Mouse (Mus musculus) heart, postnatal 0 days (tissue): ENCODE data around the gene Gm49384.

Experiments used
- CTCF ChIP-seq: IDR thresholded peaks from 2 replicates; pipeline ENCODE4 v1.5.1; 2016; ENCODE audit warnings: antibody characterized with exemption, control low read depth, low read depth
- EP300 ChIP-seq: IDR thresholded peaks from 2 replicates; pipeline ENCODE4 v1.6.1; 2016; ENCODE audit warnings: antibody characterized with exemption, low read depth

DNA sequence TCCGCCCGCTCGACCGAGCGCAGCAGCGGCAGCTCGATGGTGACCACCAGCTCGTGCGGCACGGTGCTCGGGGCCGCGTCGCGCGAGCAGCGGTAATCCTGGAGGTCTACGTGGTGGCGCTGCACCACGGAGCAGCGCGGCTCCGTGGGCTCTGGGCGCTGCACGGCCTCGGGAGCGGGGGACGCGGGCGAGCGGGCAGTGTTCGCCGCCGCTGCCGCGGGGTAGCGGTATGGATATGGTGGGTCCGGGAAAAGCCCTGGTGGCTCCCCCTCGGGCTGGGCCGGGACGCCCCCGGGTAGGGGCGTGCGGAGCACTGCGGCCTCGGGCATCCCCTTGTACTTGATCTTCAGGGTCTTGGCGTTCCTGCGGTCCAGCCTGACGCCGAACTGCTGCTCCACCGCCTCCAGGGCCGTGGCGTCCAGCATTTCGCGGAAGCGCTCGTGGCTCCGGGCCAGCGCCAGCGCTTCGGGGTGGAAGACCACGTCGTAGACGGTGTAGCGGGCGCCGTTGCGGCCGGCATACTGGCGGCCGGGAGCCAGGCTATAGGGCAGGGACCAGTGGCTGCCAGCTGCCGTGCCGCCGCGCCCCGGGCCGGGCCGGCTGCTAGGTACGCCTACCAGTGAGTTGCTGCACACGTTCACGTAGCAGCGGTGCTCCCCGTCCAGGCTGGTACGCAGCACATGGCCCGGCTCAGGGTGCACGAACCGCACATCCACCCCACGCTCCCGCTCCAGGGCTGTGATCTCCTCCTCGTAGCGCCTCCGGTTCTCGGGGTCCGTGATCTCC, 6.5 kb downstream of the Gm49384 start:
- TF ChIP-seq CTCF (no peak), EP300 (no peak)
